Mouse (Mus musculus) kidney, embryonic 15.5 days (tissue): Measurements from ENCODE around the gene Tarbp2. TPM values are rescaled to one million over a fixed set of nuclear protein-coding genes. Genes with fewer than 3 reads are reported as not detected.

Source experiments
- ATAC-seq: fragments of 200-750 bp; cut with Nextera tagmentation; replicated peaks from 2 replicates; pipeline ENCODE4 v1.8.0; 2017; ENCODE audit warnings: moderate TSS enrichment; ENCODE audit not compliant: low FRiP score
- H3K27ac ChIP-seq: fragments of 300-500 bp; sonication (generic); 2 replicates; pipeline ENCODE4 v1.5.1; 2015; ENCODE audit warnings: mild to moderate bottlenecking, inconsistent platforms
- H3K27me3 ChIP-seq: fragments of 300-500 bp; sonication (generic); 2 replicates; pipeline ENCODE4 v1.6.1; 2015; ENCODE audit warnings: inconsistent platforms
- H3K36me3 ChIP-seq: fragments of 300-500 bp; sonication (generic); 2 replicates; pipeline ENCODE4 v1.6.1; 2015; ENCODE audit warnings: inconsistent platforms
- H3K4me1 ChIP-seq: fragments of 300-500 bp; sonication (generic); 2 replicates; pipeline ENCODE4 v1.6.1; 2015; ENCODE audit warnings: inconsistent platforms
- H3K4me2 ChIP-seq: fragments of 300-500 bp; sonication (generic); 2 replicates; pipeline ENCODE4 v1.6.1; 2015; ENCODE audit warnings: moderate library complexity, mild to moderate bottlenecking, inconsistent platforms
- H3K4me3 ChIP-seq: fragments of 300-500 bp; sonication (generic); replicated peaks from 2 replicates; pipeline ENCODE4 v1.5.1; 2015; ENCODE audit warnings: mild to moderate bottlenecking, inconsistent platforms
- H3K9ac ChIP-seq: fragments of 300-500 bp; sonication (generic); 2 replicates; pipeline ENCODE4 v1.6.1; 2015; ENCODE audit warnings: mild to moderate bottlenecking, inconsistent platforms
- H3K9me3 ChIP-seq: fragments of 300-500 bp; sonication (generic); replicated peaks from 2 replicates; pipeline ENCODE4 v1.6.1; 2016; ENCODE audit warnings: inconsistent platforms
- WGBS: fragments of 180-500 bp; shearing (Covaris S2); methylation state at CpG from one replicate; pipeline ENCODE4 v1.1.7; 2015; ENCODE audit warnings: mixed read lengths; 5-methylcytosine and 5-hydroxymethylcytosine counted together
- polyA plus RNA-seq: library from polyadenylated mRNA; unstranded; fragments of >200 nt; fragmentation: Nextera tagmentation; extraction: Ambion mirVana; gene quantifications from 2 replicates; pipeline ENCODE4 v1.2.1, GENCODE M21; 2015

Gene Tarbp2
- polyA plus RNA-seq, 1 experiment from 2014 or later: 92.0 TPM

- H3K36me3 ChIP-seq: peaks cover 42% of the 10 kb centered on the region
- H3K27ac ChIP-seq: no peak overlapping the region
- no peaks in the 10 kb centered on the region for H3K9me3 ChIP-seq
- no peaks in the 10 kb centered on the region for H3K27me3 ChIP-seq
- no peak for ATAC-seq
- peaks cover 49% of the 10 kb centered on the region for H3K4me1 ChIP-seq
- 89% methylated on average over 1 of the region's 1 CpGs for WGBS
- no peak overlapping the region for H3K9ac ChIP-seq
- H3K4me3 ChIP-seq: no peak overlapping the region
- no peak overlapping the region for H3K4me2 ChIP-seq
Measured at GRCm38 (mm10) chr15:102506864-102507263, 11.1 kb upstream of the Tarbp2 start.

GRCm38 (mm10) chr15:102507561-102507960 lies 10.4 kb upstream of the Tarbp2 start:
- H3K4me3 ChIP-seq: no peak overlapping the region
- peaks cover 56% of the 10 kb centered on the region for H3K4me1 ChIP-seq
- H3K27ac ChIP-seq: no peak overlapping the region
- no peaks in the 10 kb centered on the region for H3K9me3 ChIP-seq
- ATAC-seq: no peak
- H3K9ac ChIP-seq: no peak overlapping the region
- no peak overlapping the region for H3K4me2 ChIP-seq
- H3K27me3 ChIP-seq: no peaks in the 10 kb centered on the region
- peaks cover 35% of the 10 kb centered on the region for H3K36me3 ChIP-seq

GRCm38 (mm10) chr15:102508336-102508735 lies 9.7 kb upstream of the Tarbp2 start:
- H3K36me3 ChIP-seq: peaks cover 28% of the 10 kb centered on the region
- H3K4me3 ChIP-seq: no peak overlapping the region
- H3K9ac ChIP-seq: no peak overlapping the region
- H3K27ac ChIP-seq: no peak overlapping the region
- H3K9me3 ChIP-seq: no peaks in the 10 kb centered on the region
- H3K4me1 ChIP-seq: peaks cover 62% of the 10 kb centered on the region
- no peaks in the 10 kb centered on the region for H3K27me3 ChIP-seq
- no peak overlapping the region for H3K4me2 ChIP-seq
- no peak for ATAC-seq
- WGBS: 85% methylated on average over 3 of the region's 3 CpGs

- Histone ChIP-seq H3K4me2 (peak overlapping the region; percentile 88), H3K36me3 (peaks cover 10% of the 10 kb centered on the region), H3K9me3 (no peaks in the 10 kb centered on the region), H3K4me3 (peak overlapping the region; percentile 63), H3K27ac (peak overlapping the region; percentile 88), H3K4me1 (peaks cover 61% of the 10 kb centered on the region), H3K27me3 (no peaks in the 10 kb centered on the region), H3K9ac (peak overlapping the region; percentile 66)
- ATAC-seq: peak; percentile 55
- 5% methylated on average over 9 of the region's 9 CpGs for WGBS
Measured at GRCm38 (mm10) chr15:102510110-102510509, 7.9 kb upstream of the Tarbp2 start.

GRCm38 (mm10) chr15:102510590-102511284 lies 7.3 kb upstream of the Tarbp2 start:
- peak overlapping the region; percentile 63 for H3K4me3 ChIP-seq
- 3% methylated on average over 34 of the region's 34 CpGs for WGBS
- peaks cover 61% of the 10 kb centered on the region for H3K4me1 ChIP-seq

GRCm38 (mm10) chr15:102511285-102511833 lies 6.6 kb upstream of the Tarbp2 start:
- peak overlapping the region; percentile 88 for H3K27ac ChIP-seq
- peak overlapping the region; percentile 63 for H3K4me3 ChIP-seq
- peaks cover 7% of the 10 kb centered on the region; the same call in 1 of the 2 replicates for H3K36me3 ChIP-seq
- H3K27me3 ChIP-seq: no peaks in the 10 kb centered on the region
- H3K4me1 ChIP-seq: peaks cover 61% of the 10 kb centered on the region
- H3K9me3 ChIP-seq: no peaks in the 10 kb centered on the region
- H3K4me2 ChIP-seq: peak overlapping the region; percentile 88
- WGBS: 9% methylated on average over 6 of the region's 6 CpGs
- H3K9ac ChIP-seq: no peak overlapping the region
- ATAC-seq: no peak; the same call in 1 of the 2 replicates

More at GRCm38 (mm10) chr15:102510590-102511284, 7.3 kb upstream of the Tarbp2 start:
- ATAC-seq: peak; percentile 93
- H3K9me3 ChIP-seq: no peaks in the 10 kb centered on the region
- peak overlapping the region; percentile 88 for H3K27ac ChIP-seq
- no peaks in the 10 kb centered on the region for H3K27me3 ChIP-seq
- peak overlapping the region; percentile 66 for H3K9ac ChIP-seq
- peaks cover 7% of the 10 kb centered on the region; the same call in 1 of the 2 replicates for H3K36me3 ChIP-seq
- peak overlapping the region; percentile 88 for H3K4me2 ChIP-seq

- H3K9me3 ChIP-seq: no peaks in the 10 kb centered on the region
- H3K27me3 ChIP-seq: no peaks in the 10 kb centered on the region
- H3K4me1 ChIP-seq: peaks cover 59% of the 10 kb centered on the region
- peak overlapping the region; percentile 88 for H3K4me2 ChIP-seq
- no peak overlapping the region for H3K9ac ChIP-seq
- 0 out of 2 replicates have a peak overlapping the region, but pooled peaks have one; percentile 63 for H3K4me3 ChIP-seq
- peaks cover 3% of the 10 kb centered on the region; the same call in 1 of the 2 replicates for H3K36me3 ChIP-seq
- peak overlapping the region; percentile 88 for H3K27ac ChIP-seq
- WGBS: 26% methylated on average over 5 of the region's 5 CpGs
- no peak for ATAC-seq
Measured at GRCm38 (mm10) chr15:102512010-102512409, 6.0 kb upstream of the Tarbp2 start.

GRCm38 (mm10) chr15:102512471-102512870 lies 5.5 kb upstream of the Tarbp2 start:
- H3K4me1 ChIP-seq: peaks cover 59% of the 10 kb centered on the region
- H3K4me3 ChIP-seq: no peak overlapping the region
- H3K27ac ChIP-seq: peak overlapping the region; percentile 88; the same call in 1 of the 2 replicates
- no peaks in the 10 kb centered on the region for H3K27me3 ChIP-seq
- no peak for ATAC-seq
- H3K4me2 ChIP-seq: no peak overlapping the region
- H3K9ac ChIP-seq: no peak overlapping the region
- no peaks in the 10 kb centered on the region for H3K9me3 ChIP-seq
- 0 out of 2 replicates have a peak, but pooled peaks cover 3% of the 10 kb centered on the region for H3K36me3 ChIP-seq

GRCm38 (mm10) chr15:102513004-102513403 lies 5.0 kb upstream of the Tarbp2 start:
- Histone ChIP-seq H3K9ac (no peak overlapping the region), H3K27ac (0 out of 2 replicates have a peak overlapping the region, but pooled peaks have one; percentile 88)
- WGBS: 59% methylated on average over 3 of the region's 3 CpGs

GRCm38 (mm10) chr15:102515261-102515660 lies 2.7 kb upstream of the Tarbp2 start:
- H3K4me3 ChIP-seq: peak overlapping the region; percentile 80; the same call in 1 of the 2 replicates
- no peaks in the 10 kb centered on the region for H3K9me3 ChIP-seq
- H3K4me1 ChIP-seq: peaks cover 56% of the 10 kb centered on the region
- no peak overlapping the region for H3K27ac ChIP-seq
- H3K27me3 ChIP-seq: no peaks in the 10 kb centered on the region
- no peak for ATAC-seq
- H3K4me2 ChIP-seq: peak overlapping the region; percentile 81
- WGBS: 86% methylated on average over 2 of the region's 2 CpGs
- no peak overlapping the region for H3K9ac ChIP-seq
- peaks cover 2% of the 10 kb centered on the region; the same call in 1 of the 2 replicates for H3K36me3 ChIP-seq

More at GRCm38 (mm10) chr15:102513004-102513403, 5.0 kb upstream of the Tarbp2 start:
- H3K4me1 ChIP-seq: peaks cover 59% of the 10 kb centered on the region
- no peak overlapping the region for H3K4me3 ChIP-seq
- no peak for ATAC-seq
- 0 out of 2 replicates have a peak, but pooled peaks cover 3% of the 10 kb centered on the region for H3K36me3 ChIP-seq
- H3K4me2 ChIP-seq: no peak overlapping the region
- no peaks in the 10 kb centered on the region for H3K9me3 ChIP-seq
- H3K27me3 ChIP-seq: no peaks in the 10 kb centered on the region

- Histone ChIP-seq H3K4me2 (peak overlapping the region; percentile 81), H3K4me1 (peaks cover 56% of the 10 kb centered on the region), H3K9ac (peak overlapping the region; percentile 61; the same call in 1 of the 2 replicates), H3K36me3 (peaks cover 8% of the 10 kb centered on the region), H3K27ac (peak overlapping the region; percentile 100), H3K27me3 (no peaks in the 10 kb centered on the region), H3K9me3 (no peaks in the 10 kb centered on the region), H3K4me3 (peak overlapping the region; percentile 80)
- 43% methylated on average over 4 of the region's 4 CpGs for WGBS
- no peak for ATAC-seq
Measured at GRCm38 (mm10) chr15:102515791-102516190, 2.2 kb upstream of the Tarbp2 start.

GRCm38 (mm10) chr15:102516293-102516692 lies 1.7 kb upstream of the Tarbp2 start:
- Histone ChIP-seq H3K4me1 (peaks cover 53% of the 10 kb centered on the region), H3K4me3 (peak overlapping the region; percentile 80), H3K36me3 (peaks cover 13% of the 10 kb centered on the region), H3K9me3 (no peaks in the 10 kb centered on the region), H3K27me3 (no peaks in the 10 kb centered on the region), H3K27ac (peak overlapping the region; percentile 100), H3K4me2 (peak overlapping the region; percentile 81), H3K9ac (peak overlapping the region; percentile 61)
- no peak for ATAC-seq
- under 1% methylated on average over 12 of the region's 12 CpGs for WGBS
